Mouse (Mus musculus) mouse embryonic stem cell (cell line): ENCODE results near the gene Ubb.

Source experiments
- in situ Hi-C, 2 experiments: fragments of 300-500 bp; cut with MboI; formaldehyde crosslinking; loops; 1 replicate in 1 of 2; 3 replicates in 1 of 2; pipeline ENCODE4 v1.14.3; 2019 to 2020; ENCODE audit warnings: low sequenced_read_pairs in 2 of 2, low pct_unique_long_range_greater_than_20kb in 1 of 2, mixed read lengths in 1 of 2; ENCODE audit not compliant: unreplicated experiment in 1 of 2

The Ubb gene

GRCm38 (mm10) chr11:62575297-62575658 is 24.3 kb downstream of the Ubb start:
- in situ Hi-C loops = no loop called here

- in situ Hi-C loops = no loop called here
Measured at GRCm38 (mm10) chr11:62575659-62576438, 24.9 kb downstream of the Ubb start.

GRCm38 (mm10) chr11:62576530-62577152 is 25.7 kb downstream of the Ubb start:
- in situ Hi-C loops = no loop called here

GRCm38 (mm10) chr11:62583031-62583430 is 32.1 kb downstream of the Ubb start:
- in situ Hi-C loops = no loop called here

GRCm38 (mm10) chr11:62584671-62585206 is 33.8 kb downstream of the Ubb start:
- in situ Hi-C loops = no loop called here

GRCm38 (mm10) chr11:62587034-62587433 is 36.1 kb downstream of the Ubb start:
- in situ Hi-C loops = no loop called here

- in situ Hi-C loops = no loop called here
Measured at GRCm38 (mm10) chr11:62589391-62589790, 38.4 kb downstream of the Ubb start.

- in situ Hi-C loops = no loop called here
Measured at GRCm38 (mm10) chr11:62591026-62591425, 40.1 kb downstream of the Ubb start.

GRCm38 (mm10) chr11:62591904-62592575 is 41.1 kb downstream of the Ubb start:
- in situ Hi-C loops = no loop called here

GRCm38 (mm10) chr11:62598571-62598970 is 47.6 kb downstream of the Ubb start:
- in situ Hi-C loops = no loop called here

- in situ Hi-C loops = no loop called here
Measured at GRCm38 (mm10) chr11:62601732-62602618, 51.0 kb downstream of the Ubb start.
